Mouse (Mus musculus): ENCODE data around the gene Grik1. TPM values are rescaled to one million over a fixed set of nuclear protein-coding genes. Genes with fewer than 3 reads are reported as not detected.

Grik1 gene
- polyA plus RNA-seq (2014; fragmentation: Nextera tagmentation; extraction: Ambion mirVana): 2.7 and 3.2 TPM in 2 replicates

DNA sequence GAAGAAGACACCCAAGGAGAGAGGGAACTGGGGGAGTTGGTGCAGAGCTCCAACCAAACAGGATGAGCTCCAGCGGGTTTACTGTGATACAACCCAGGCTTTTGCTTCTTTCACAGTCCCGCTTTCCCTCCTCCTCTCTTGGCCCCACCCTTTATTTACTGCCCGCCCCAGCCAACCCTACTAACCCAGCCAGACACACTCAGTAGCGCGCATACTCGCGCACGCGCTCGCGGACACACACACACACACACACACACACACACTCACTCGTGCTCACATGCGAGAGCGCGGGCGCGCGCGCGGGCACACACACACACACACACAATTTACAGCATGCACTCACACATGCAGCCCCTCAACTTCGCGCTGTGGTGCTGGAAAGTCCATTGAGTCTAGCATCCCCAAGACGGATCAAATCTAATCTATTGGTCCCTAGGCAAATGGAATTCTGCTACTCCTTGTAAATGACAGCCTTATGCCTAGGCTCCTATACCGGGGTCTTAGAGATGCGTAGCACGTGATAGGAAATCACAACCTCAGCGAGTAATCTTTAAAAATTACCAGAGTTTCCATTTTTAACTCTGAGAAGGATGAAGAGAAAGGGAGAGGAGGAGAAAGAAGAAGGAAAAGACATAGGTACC is at the start of gene Grik1:
TSS of gene Grik1 (minus strand) at position 134 of the 641 bp plus-strand sequence.
- Histone ChIP-seq H3K9ac (ENCODE audit: low read length) (peak within 1 kb of the TSS; percentile 37), H3K4me2 (ENCODE audit: low read depth) (peak within 1 kb of the TSS; percentile 94), H3K27me3 (ENCODE audit: control insufficient read depth, insufficient read depth, low read length) (peaks cover 9% of the 10 kb centered on the region; the same call in 1 of the 2 replicates), H3K4me3 (ENCODE audit: low read depth, low read length) (peak within 1 kb of the TSS; percentile 43), H3K9me3 (ENCODE audit: control insufficient read depth, low read length) (no peaks in the 10 kb centered on the region), H3K4me1 (ENCODE audit: control insufficient read depth, insufficient read depth, low read length) (no peaks in the 10 kb centered on the region), H3K27ac (ENCODE audit: low read depth, low read length) (no peak within 1 kb of the TSS), H3K36me3 (ENCODE audit: control insufficient read depth, insufficient read depth, low read length) (no peaks in the 10 kb centered on the region)
- peak; percentile 66 for ATAC-seq (ENCODE audit: insufficient read depth, low FRiP score, low TSS enrichment)
- peak; percentile 59 for DNase-seq (ENCODE audit: low spot score)
- WGBS: under 1% methylated on average over 26 of the region's 27 CpGs

DNA sequence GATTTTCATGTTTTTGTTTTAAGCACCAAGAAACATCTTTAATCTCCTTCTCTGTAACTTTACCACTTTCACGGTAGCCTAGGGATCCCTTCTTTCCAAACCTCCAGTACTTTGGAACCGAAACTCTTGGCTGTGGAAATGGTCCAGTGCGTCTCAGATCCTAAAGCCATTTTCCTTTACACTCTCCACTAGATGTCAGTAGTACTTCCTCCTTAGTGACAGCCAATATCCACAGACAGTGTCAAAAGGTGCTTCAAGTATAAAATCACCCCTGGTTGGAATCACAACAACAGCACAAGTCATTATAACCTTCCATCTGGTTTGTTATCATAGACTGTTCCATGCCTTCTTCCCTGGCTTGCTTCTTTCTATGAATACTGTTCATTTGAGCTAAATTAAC is 4.1 kb upstream of the Grik1 start:
- no peaks in the 10 kb centered on the region for H3K4me1 ChIP-seq (ENCODE audit: control insufficient read depth, insufficient read depth, low read length)
- H3K27ac ChIP-seq (ENCODE audit: low read depth, low read length): no peak overlapping the region
- WGBS: 58% methylated on average over 3 of the region's 3 CpGs
- H3K27me3 ChIP-seq (ENCODE audit: control insufficient read depth, insufficient read depth, low read length): no peaks in the 10 kb centered on the region
- no peaks in the 10 kb centered on the region for H3K36me3 ChIP-seq (ENCODE audit: control insufficient read depth, insufficient read depth, low read length)
- no peak overlapping the region for H3K4me2 ChIP-seq (ENCODE audit: low read depth)
- DNase-seq (ENCODE audit: low spot score): no peak
- H3K9me3 ChIP-seq (ENCODE audit: control insufficient read depth, low read length): no peaks in the 10 kb centered on the region
- no peak for ATAC-seq (ENCODE audit: insufficient read depth, low FRiP score, low TSS enrichment)
- H3K9ac ChIP-seq (ENCODE audit: low read length): no peak overlapping the region
- no peak overlapping the region for H3K4me3 ChIP-seq (ENCODE audit: low read depth, low read length)

DNA sequence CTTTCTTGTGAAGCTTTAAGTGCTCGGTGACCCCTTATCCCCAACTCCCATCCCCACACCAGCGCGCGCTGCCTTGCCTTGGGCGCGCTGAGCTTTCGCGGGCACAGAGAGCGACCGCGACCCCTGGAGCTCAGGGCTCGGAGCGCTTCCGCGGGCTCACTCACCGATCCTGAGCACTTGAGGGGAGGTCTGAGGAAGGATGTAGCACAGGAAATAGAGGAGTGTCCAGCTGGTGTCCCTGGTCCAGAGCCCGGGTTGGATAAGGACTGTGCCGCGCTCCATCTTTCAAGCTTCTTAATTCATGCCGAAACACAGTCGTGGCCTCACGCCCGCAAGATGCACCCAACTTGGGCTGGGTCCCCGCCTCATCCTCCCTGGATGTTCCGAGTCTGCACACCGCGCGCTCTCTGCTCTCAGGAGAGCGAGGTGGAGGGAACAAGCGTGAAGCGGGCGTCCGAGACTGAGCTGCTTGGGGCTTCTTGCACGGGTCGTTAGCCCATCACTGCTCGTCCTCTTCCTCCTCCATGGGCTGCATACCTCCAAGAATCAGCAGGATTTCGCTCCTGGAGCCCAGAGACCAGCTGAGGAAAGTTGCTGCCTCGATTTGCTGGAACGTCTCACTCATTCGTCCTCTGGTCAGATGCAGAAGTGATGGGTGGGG is 514 bp downstream of the Grik1 start:
- ATAC-seq (ENCODE audit: insufficient read depth, low FRiP score, low TSS enrichment): peak; percentile 72
- no peaks in the 10 kb centered on the region for H3K9me3 ChIP-seq (ENCODE audit: control insufficient read depth, low read length)
- H3K9ac ChIP-seq (ENCODE audit: low read length): peak overlapping the region; percentile 37
- no peaks in the 10 kb centered on the region for H3K36me3 ChIP-seq (ENCODE audit: control insufficient read depth, insufficient read depth, low read length)
- peak overlapping the region; percentile 43 for H3K4me3 ChIP-seq (ENCODE audit: low read depth, low read length)
- peak; percentile 66 for DNase-seq (ENCODE audit: low spot score)
- H3K27me3 ChIP-seq (ENCODE audit: control insufficient read depth, insufficient read depth, low read length): peaks cover 9% of the 10 kb centered on the region; the same call in 1 of the 2 replicates
- H3K27ac ChIP-seq (ENCODE audit: low read depth, low read length): no peak overlapping the region
- peak overlapping the region; percentile 94 for H3K4me2 ChIP-seq (ENCODE audit: low read depth)
- no peaks in the 10 kb centered on the region for H3K4me1 ChIP-seq (ENCODE audit: control insufficient read depth, insufficient read depth, low read length)
- WGBS: under 1% methylated on average over 40 of the region's 40 CpGs

DNA sequence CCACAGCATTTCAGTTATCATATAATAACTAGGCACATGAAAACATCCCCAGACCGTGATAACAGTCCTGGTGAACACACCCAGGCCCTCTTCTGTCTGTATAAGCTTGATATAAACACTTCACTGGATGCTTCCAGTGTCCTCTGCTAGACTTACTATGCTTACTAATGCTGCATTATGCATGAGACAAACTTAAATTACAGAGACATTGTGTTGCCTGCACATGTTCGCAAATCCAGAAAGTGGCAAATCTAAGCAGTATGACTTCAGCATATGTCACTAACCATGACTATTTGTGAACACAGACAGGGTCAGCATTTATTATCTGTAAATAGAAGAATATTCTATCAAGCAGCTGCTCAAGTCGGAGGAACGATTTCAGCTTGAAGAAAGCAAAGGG is 31.7 kb downstream of the Grik1 start:
- no peak overlapping the region for H3K27ac ChIP-seq (ENCODE audit: low read depth, low read length)
- H3K4me2 ChIP-seq (ENCODE audit: low read depth): no peak overlapping the region
- H3K36me3 ChIP-seq (ENCODE audit: control insufficient read depth, insufficient read depth, low read length): no peaks in the 10 kb centered on the region
- ATAC-seq (ENCODE audit: insufficient read depth, low FRiP score, low TSS enrichment): no peak
- H3K9ac ChIP-seq (ENCODE audit: low read length): no peak overlapping the region
- H3K4me1 ChIP-seq (ENCODE audit: control insufficient read depth, insufficient read depth, low read length): no peaks in the 10 kb centered on the region
- no peak for DNase-seq (ENCODE audit: low spot score)
- H3K27me3 ChIP-seq (ENCODE audit: control insufficient read depth, insufficient read depth, low read length): no peaks in the 10 kb centered on the region
- H3K4me3 ChIP-seq (ENCODE audit: low read depth, low read length): no peak overlapping the region
- 88% methylated on average over 4 of the region's 4 CpGs for WGBS
- H3K9me3 ChIP-seq (ENCODE audit: control insufficient read depth, low read length): no peaks in the 10 kb centered on the region

DNA sequence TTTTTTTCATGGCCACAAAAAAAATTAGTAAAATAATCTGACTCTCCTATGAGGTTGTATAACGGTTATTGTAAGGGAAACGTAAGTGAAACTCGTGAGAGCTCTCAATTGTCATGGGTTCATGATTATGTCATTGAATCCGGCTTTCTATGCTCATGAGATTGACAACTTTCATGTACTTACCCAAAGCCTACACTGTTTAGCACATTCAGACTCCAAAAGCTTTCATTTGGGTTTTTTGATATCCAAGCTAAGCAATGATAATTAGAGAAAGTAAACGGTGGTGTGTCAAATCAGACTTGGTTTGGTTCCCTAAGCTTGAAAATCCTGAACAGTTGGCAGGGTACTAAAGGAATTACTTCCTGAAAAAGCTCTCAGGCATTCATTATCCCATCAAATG is 33.0 kb downstream of the Grik1 start:
- 85% methylated on average over 5 of the region's 5 CpGs for WGBS
- Histone ChIP-seq H3K4me1 (ENCODE audit: control insufficient read depth, insufficient read depth, low read length) (no peaks in the 10 kb centered on the region), H3K9me3 (ENCODE audit: control insufficient read depth, low read length) (no peaks in the 10 kb centered on the region), H3K27ac (ENCODE audit: low read depth, low read length) (no peak overlapping the region), H3K4me3 (ENCODE audit: low read depth, low read length) (no peak overlapping the region), H3K27me3 (ENCODE audit: control insufficient read depth, insufficient read depth, low read length) (no peaks in the 10 kb centered on the region), H3K36me3 (ENCODE audit: control insufficient read depth, insufficient read depth, low read length) (no peaks in the 10 kb centered on the region), H3K9ac (ENCODE audit: low read length) (no peak overlapping the region), H3K4me2 (ENCODE audit: low read depth) (no peak overlapping the region)
- DNase-seq (ENCODE audit: low spot score) (no peak), ATAC-seq (ENCODE audit: insufficient read depth, low FRiP score, low TSS enrichment) (no peak)

DNA sequence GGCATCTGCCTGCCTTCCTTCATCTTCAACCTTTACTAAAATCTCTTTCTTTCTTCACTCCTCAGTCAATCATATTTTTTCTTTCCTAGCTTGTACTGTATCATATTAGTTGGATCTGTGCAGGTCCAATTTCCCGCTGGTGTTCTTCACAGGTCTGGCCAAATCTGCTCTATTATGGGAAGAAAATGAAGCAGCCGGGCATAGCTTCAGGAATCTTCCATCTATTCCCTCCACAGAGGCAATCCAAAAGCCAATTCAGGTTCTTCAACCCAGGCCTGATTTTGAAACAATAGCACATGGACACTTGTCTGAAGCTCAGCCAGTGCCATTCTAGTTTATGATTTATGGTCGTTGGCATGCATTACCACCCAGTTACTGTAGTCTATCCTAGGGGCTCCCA is 34.0 kb downstream of the Grik1 start:
- H3K9me3 ChIP-seq (ENCODE audit: control insufficient read depth, low read length): no peaks in the 10 kb centered on the region
- no peak overlapping the region for H3K9ac ChIP-seq (ENCODE audit: low read length)
- no peak overlapping the region for H3K27ac ChIP-seq (ENCODE audit: low read depth, low read length)
- H3K4me3 ChIP-seq (ENCODE audit: low read depth, low read length): no peak overlapping the region
- H3K36me3 ChIP-seq (ENCODE audit: control insufficient read depth, insufficient read depth, low read length): no peaks in the 10 kb centered on the region
- DNase-seq (ENCODE audit: low spot score): no peak
- no peaks in the 10 kb centered on the region for H3K27me3 ChIP-seq (ENCODE audit: control insufficient read depth, insufficient read depth, low read length)
- no peaks in the 10 kb centered on the region for H3K4me1 ChIP-seq (ENCODE audit: control insufficient read depth, insufficient read depth, low read length)
- no peak for ATAC-seq (ENCODE audit: insufficient read depth, low FRiP score, low TSS enrichment)
- no peak overlapping the region for H3K4me2 ChIP-seq (ENCODE audit: low read depth)
- 92% methylated on average over 3 of the region's 3 CpGs for WGBS

DNA sequence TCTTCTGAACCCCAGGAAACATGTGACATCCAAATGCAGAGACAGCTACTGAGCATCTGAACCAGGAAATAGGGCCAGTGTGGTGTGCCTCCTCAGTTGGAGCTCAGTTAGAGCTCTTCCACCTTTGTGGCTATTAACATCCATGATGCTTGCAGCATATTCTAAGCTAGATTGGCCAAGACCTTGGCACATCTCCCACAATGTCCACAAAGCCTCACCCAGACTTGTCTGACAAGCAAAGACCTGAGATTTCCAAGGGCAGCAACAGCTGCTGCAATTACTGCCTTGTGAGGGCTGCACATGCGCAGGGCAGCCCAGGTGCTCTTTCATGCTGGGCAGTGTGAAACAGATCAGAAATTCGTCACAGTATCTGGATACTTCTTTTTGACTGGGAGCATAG is 37.4 kb downstream of the Grik1 start:
- Histone ChIP-seq H3K9me3 (ENCODE audit: control insufficient read depth, low read length) (no peaks in the 10 kb centered on the region), H3K4me1 (ENCODE audit: control insufficient read depth, insufficient read depth, low read length) (no peaks in the 10 kb centered on the region), H3K4me2 (ENCODE audit: low read depth) (no peak overlapping the region), H3K27me3 (ENCODE audit: control insufficient read depth, insufficient read depth, low read length) (no peaks in the 10 kb centered on the region), H3K4me3 (ENCODE audit: low read depth, low read length) (no peak overlapping the region), H3K27ac (ENCODE audit: low read depth, low read length) (no peak overlapping the region), H3K36me3 (ENCODE audit: control insufficient read depth, insufficient read depth, low read length) (no peaks in the 10 kb centered on the region), H3K9ac (ENCODE audit: low read length) (no peak overlapping the region)
- ATAC-seq (ENCODE audit: insufficient read depth, low FRiP score, low TSS enrichment): no peak
- WGBS: 69% methylated on average over 2 of the region's 2 CpGs
- no peak for DNase-seq (ENCODE audit: low spot score)

DNA sequence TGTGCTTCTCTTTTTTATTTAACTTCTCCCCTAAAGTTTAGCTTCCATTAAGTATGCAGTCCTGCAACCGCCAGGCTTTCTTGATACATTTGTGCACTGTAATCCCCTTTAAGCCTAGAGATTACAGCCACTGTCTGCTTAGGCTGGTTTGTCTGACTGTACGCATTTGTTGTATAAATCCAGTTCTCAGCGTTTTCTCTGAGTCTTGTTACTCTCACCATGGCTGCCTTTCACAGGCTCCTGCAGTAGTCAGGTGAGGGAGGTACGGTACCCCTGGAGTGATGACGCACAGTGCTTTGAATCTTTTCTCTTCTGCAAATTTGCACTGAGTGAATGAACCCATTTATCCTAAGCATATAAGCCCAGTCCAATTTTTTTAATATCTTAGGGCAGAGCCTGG is 39.0 kb downstream of the Grik1 start:
- Histone ChIP-seq H3K4me1 (ENCODE audit: control insufficient read depth, insufficient read depth, low read length) (no peaks in the 10 kb centered on the region), H3K27me3 (ENCODE audit: control insufficient read depth, insufficient read depth, low read length) (no peaks in the 10 kb centered on the region), H3K36me3 (ENCODE audit: control insufficient read depth, insufficient read depth, low read length) (no peaks in the 10 kb centered on the region), H3K4me3 (ENCODE audit: low read depth, low read length) (no peak overlapping the region), H3K27ac (ENCODE audit: low read depth, low read length) (no peak overlapping the region), H3K9ac (ENCODE audit: low read length) (no peak overlapping the region), H3K4me2 (ENCODE audit: low read depth) (no peak overlapping the region), H3K9me3 (ENCODE audit: control insufficient read depth, low read length) (no peaks in the 10 kb centered on the region)
- ATAC-seq (ENCODE audit: insufficient read depth, low FRiP score, low TSS enrichment) (no peak), DNase-seq (ENCODE audit: low spot score) (no peak)
- WGBS: 81% methylated on average over 5 of the region's 5 CpGs

DNA sequence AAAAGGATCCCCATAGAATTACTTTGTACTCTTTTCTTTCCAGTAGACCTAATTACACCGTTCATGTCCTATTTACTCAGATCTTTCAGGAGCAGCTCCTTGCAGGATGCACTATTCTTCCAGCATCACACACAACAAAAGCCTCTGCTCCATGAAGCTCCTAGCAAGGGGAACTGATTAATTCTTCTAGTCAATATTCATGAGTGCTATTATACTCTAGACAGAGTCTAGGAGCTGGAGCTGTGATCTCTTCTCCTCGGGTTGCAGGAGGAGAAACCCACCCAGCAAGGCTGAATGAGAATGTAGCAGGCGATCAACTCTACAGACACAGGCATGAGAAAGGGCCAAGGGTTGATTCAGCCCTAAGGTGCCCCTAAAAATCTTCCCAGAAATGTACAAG is 40.2 kb downstream of the Grik1 start:
- peak; percentile 10 for DNase-seq (ENCODE audit: low spot score)
- 45% methylated on average over 3 of the region's 3 CpGs for WGBS
- ATAC-seq (ENCODE audit: insufficient read depth, low FRiP score, low TSS enrichment): no peak
- Histone ChIP-seq H3K4me1 (ENCODE audit: control insufficient read depth, insufficient read depth, low read length) (no peaks in the 10 kb centered on the region), H3K27me3 (ENCODE audit: control insufficient read depth, insufficient read depth, low read length) (no peaks in the 10 kb centered on the region), H3K9ac (ENCODE audit: low read length) (no peak overlapping the region), H3K9me3 (ENCODE audit: control insufficient read depth, low read length) (no peaks in the 10 kb centered on the region), H3K36me3 (ENCODE audit: control insufficient read depth, insufficient read depth, low read length) (no peaks in the 10 kb centered on the region), H3K4me2 (ENCODE audit: low read depth) (no peak overlapping the region), H3K4me3 (ENCODE audit: low read depth, low read length) (no peak overlapping the region), H3K27ac (ENCODE audit: low read depth, low read length) (no peak overlapping the region)
